Mouse (Mus musculus): ENCODE data around the gene Klk1b4. TPM values are rescaled to one million over a fixed set of nuclear protein-coding genes. Genes with fewer than 3 reads are reported as not detected.
"Not testable (repeated sequence)": the region's sequence is repeated elsewhere in the genome, so short reads cannot be mapped to it uniquely, and the experiment has no call there.

Gene Klk1b4
- not detected in 2 replicates for polyA plus RNA-seq (2015; fragmentation: Nextera tagmentation; extraction: Ambion mirVana)

- H3K27ac ChIP-seq (ENCODE audit: low read depth, low read length); H3K9me3 ChIP-seq (ENCODE audit: control insufficient read depth, low read length); H3K36me3 ChIP-seq (ENCODE audit: control insufficient read depth, insufficient read depth, low read length); H3K27me3 ChIP-seq (replicated peaks; ENCODE audit: control insufficient read depth, insufficient read depth, low read length); H3K4me1 ChIP-seq (ENCODE audit: control insufficient read depth, insufficient read depth, low read depth, low read length); H3K9ac ChIP-seq (ENCODE audit: low read depth, low read length); H3K4me2 ChIP-seq (ENCODE audit: low read length); H3K4me3 ChIP-seq (ENCODE audit: low read length); ATAC-seq: not testable (repeated sequence)
- 52% methylated on average over 3 of the region's 3 CpGs for WGBS
Measured at GRCm38 (mm10) chr7:44207135-44207534, at the start of gene Klk1b4. Gene Klk1b4, plus strand, starts transcription at chr7:44207435.

DNA sequence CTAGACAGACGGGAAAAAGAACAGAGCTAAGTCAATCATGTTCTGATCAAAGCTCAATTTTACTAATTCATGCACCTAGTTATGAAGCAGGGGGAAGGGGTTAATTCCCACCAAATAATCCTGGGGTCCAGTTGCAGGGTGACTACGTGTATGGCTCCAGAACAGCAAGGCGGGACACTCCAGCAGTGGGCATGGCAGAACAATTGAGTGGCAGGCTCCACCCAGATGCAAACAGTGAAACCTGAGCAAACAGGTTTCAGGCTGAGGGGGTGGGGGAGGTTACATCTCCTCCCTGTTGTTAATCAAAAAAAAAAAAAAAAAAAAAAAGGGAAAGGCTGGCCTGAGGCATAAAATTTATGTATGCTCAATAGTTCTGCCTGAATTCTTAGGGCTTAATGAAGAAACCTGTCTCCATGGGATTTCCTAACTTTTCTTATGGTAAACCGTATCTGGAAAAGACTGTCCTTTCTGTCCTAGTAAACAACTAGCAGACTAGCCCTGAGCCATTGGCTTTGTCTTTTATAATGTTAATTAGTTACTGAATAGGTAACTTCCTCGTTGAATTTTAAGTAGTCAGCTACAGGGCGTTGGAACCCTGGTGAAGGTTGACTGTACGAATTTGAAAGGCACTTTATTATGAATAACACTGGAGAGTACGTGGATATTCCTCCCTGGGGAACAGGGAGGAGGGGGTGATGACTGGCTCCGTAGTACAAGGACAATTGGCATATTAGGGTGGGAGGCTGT, 27.8 kb upstream of the Klk1b4 start:
- WGBS: 48% methylated on average over 9 of the region's 9 CpGs
- ATAC-seq: no peak

GRCm38 (mm10) chr7:44186516-44186915, 20.7 kb upstream of the Klk1b4 start:
- H3K9ac ChIP-seq (ENCODE audit: low read depth, low read length); H3K4me1 ChIP-seq (ENCODE audit: control insufficient read depth, insufficient read depth, low read depth, low read length); ATAC-seq; H3K4me2 ChIP-seq (ENCODE audit: low read length); H3K9me3 ChIP-seq (ENCODE audit: control insufficient read depth, low read length); H3K27me3 ChIP-seq (replicated peaks; ENCODE audit: control insufficient read depth, insufficient read depth, low read length); H3K4me3 ChIP-seq (ENCODE audit: low read length); H3K36me3 ChIP-seq (ENCODE audit: control insufficient read depth, insufficient read depth, low read length); H3K27ac ChIP-seq (ENCODE audit: low read depth, low read length): not testable (repeated sequence)
- 75% methylated on average over 8 of the region's 8 CpGs for WGBS

More for the DNA sequence above, 27.8 kb upstream of the Klk1b4 start:
- no peak overlapping the region for H3K9ac ChIP-seq (ENCODE audit: low read depth, low read length)
- no peaks in the 10 kb centered on the region for H3K27me3 ChIP-seq (replicated peaks; ENCODE audit: control insufficient read depth, insufficient read depth, low read length)
- no peak overlapping the region for H3K27ac ChIP-seq (ENCODE audit: low read depth, low read length)
- no peaks in the 10 kb centered on the region for H3K4me1 ChIP-seq (ENCODE audit: control insufficient read depth, insufficient read depth, low read depth, low read length)
- no peak overlapping the region for H3K4me2 ChIP-seq (ENCODE audit: low read length)
- H3K9me3 ChIP-seq (ENCODE audit: control insufficient read depth, low read length): no peaks in the 10 kb centered on the region
- no peaks in the 10 kb centered on the region for H3K36me3 ChIP-seq (ENCODE audit: control insufficient read depth, insufficient read depth, low read length)
- H3K4me3 ChIP-seq (ENCODE audit: low read length): no peak overlapping the region

DNA sequence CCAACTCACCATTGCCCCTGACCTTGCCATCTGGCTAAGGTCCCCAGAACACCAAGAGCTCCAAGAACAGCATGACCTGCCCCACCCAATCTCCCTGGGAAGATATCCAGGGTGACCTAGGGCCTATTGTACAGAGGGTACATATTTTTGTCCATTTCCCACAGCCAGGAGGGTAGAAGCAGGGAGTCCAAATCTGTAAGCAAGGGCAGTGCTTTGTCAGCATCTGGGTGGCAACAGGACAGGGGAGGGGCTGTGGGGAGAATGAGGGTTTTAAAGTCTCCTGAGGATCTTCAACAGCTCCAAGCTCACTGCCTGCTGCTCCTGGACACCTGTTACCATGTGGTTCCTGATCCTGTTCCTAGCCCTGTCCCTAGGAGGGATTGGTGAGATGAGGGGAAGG, 19.3 kb upstream of the Klk1b4 start, which contains the start of gene Klk1b24:
TSS of gene Klk1b24 (plus strand) at position 301 of the 400 bp plus-strand sequence.
- not testable (repeated sequence) for H3K4me1 ChIP-seq (ENCODE audit: control insufficient read depth, insufficient read depth, low read depth, low read length); H3K9me3 ChIP-seq (ENCODE audit: control insufficient read depth, low read length); H3K27ac ChIP-seq (ENCODE audit: low read depth, low read length); ATAC-seq; H3K27me3 ChIP-seq (replicated peaks; ENCODE audit: control insufficient read depth, insufficient read depth, low read length); H3K9ac ChIP-seq (ENCODE audit: low read depth, low read length); H3K4me2 ChIP-seq (ENCODE audit: low read length); H3K4me3 ChIP-seq (ENCODE audit: low read length); H3K36me3 ChIP-seq (ENCODE audit: control insufficient read depth, insufficient read depth, low read length)

GRCm38 (mm10) chr7:44193466-44193865, 13.8 kb upstream of the Klk1b4 start:
- H3K27me3 ChIP-seq (replicated peaks; ENCODE audit: control insufficient read depth, insufficient read depth, low read length); ATAC-seq; H3K4me3 ChIP-seq (ENCODE audit: low read length); H3K4me1 ChIP-seq (ENCODE audit: control insufficient read depth, insufficient read depth, low read depth, low read length); H3K27ac ChIP-seq (ENCODE audit: low read depth, low read length); H3K9me3 ChIP-seq (ENCODE audit: control insufficient read depth, low read length); H3K36me3 ChIP-seq (ENCODE audit: control insufficient read depth, insufficient read depth, low read length); H3K4me2 ChIP-seq (ENCODE audit: low read length); H3K9ac ChIP-seq (ENCODE audit: low read depth, low read length): not testable (repeated sequence)
- 89% methylated on average over 1 of the region's 1 CpGs for WGBS

DNA sequence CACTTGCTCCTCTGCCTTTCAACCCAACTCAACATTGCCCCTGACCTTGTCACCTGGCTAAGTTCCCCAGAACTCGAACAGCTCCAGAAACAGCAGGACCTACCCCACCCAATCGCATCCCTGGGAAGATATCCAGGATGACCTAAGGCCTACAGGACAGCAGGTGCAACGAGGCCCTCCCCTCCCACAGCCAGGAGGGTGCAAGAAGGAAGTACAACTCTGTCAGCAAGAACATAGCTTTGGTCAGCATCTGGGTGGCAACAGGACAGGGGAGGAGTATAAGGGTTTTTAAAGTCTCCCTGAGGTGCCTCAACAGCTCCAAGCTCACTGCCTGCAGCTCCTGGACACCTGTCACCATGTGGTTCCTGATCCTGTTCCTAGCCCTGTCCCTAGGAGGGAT, 9.3 kb upstream of the Klk1b4 start, which contains the start of gene Klk1b3:
TSS of gene Klk1b3 (plus strand) at position 301 of the 400 bp plus-strand sequence.
- H3K4me1 ChIP-seq (ENCODE audit: control insufficient read depth, insufficient read depth, low read depth, low read length): no peaks in the 10 kb centered on the region
- no peak within 1 kb of the TSS for H3K4me3 ChIP-seq (ENCODE audit: low read length)
- no peak for ATAC-seq
- H3K4me2 ChIP-seq (ENCODE audit: low read length): no peak within 1 kb of the TSS
- H3K36me3 ChIP-seq (ENCODE audit: control insufficient read depth, insufficient read depth, low read length): no peaks in the 10 kb centered on the region
- no peaks in the 10 kb centered on the region; the same call in 1 of the 2 replicates for H3K27me3 ChIP-seq (replicated peaks; ENCODE audit: control insufficient read depth, insufficient read depth, low read length)
- 64% methylated on average over 3 of the region's 3 CpGs for WGBS
- no peaks in the 10 kb centered on the region for H3K9me3 ChIP-seq (ENCODE audit: control insufficient read depth, low read length)
- H3K27ac ChIP-seq (ENCODE audit: low read depth, low read length): no peak within 1 kb of the TSS
- no peak within 1 kb of the TSS for H3K9ac ChIP-seq (ENCODE audit: low read depth, low read length)

DNA sequence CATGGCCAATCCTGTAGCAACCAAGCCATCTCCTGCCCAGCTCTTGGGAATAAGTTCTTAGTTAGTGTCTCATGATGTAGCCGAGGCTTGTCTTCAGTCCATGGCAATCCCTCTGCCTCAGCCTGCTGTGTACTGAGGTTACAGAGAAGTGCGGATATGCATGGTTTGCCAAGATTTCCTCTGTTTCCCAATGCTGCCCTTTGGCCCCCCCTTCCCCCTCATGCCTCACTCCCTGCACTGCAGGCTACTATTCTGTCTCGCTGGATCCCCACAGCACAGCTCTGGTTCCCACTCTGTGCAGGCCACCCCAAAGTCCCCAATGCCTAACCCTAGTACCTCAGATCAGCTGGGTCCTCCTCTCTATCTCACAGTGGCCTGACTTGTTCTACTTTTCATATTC, 1.1 kb downstream of the Klk1b4 start:
- Histone ChIP-seq H3K9ac (ENCODE audit: low read depth, low read length) (no peak overlapping the region), H3K9me3 (ENCODE audit: control insufficient read depth, low read length) (no peaks in the 10 kb centered on the region), H3K27me3 (replicated peaks; ENCODE audit: control insufficient read depth, insufficient read depth, low read length) (no peaks in the 10 kb centered on the region; the same call in 1 of the 2 replicates), H3K4me3 (ENCODE audit: low read length) (no peak overlapping the region), H3K4me1 (ENCODE audit: control insufficient read depth, insufficient read depth, low read depth, low read length) (no peaks in the 10 kb centered on the region), H3K4me2 (ENCODE audit: low read length) (no peak overlapping the region), H3K27ac (ENCODE audit: low read depth, low read length) (no peak overlapping the region), H3K36me3 (ENCODE audit: control insufficient read depth, insufficient read depth, low read length) (no peaks in the 10 kb centered on the region)
- 81% methylated on average over 3 of the region's 3 CpGs for whole genome bisulfite sequencing
- ATAC-seq: no peak

DNA sequence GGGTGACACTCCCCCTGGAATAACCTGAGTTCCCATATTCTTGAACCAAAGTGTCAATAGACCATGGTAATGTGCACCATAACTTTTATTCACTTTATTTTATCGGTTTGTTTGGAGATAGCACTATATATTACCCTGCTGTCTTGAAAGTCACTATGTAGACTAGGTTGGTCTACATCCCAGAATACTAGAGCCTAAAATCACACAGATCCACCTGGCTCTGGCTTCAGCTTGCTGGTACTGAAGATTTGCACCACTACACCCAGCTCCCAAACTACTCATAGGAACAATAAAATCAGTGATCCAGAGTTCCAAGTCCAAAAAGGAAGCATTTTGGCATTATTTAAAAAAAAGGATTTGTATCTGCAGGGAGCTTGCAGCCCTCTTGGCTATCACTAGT, 8.4 kb downstream of the Klk1b4 start, which contains the start of gene Klk1b5:
TSS of gene Klk1b5 (plus strand) at position 301 of the 400 bp plus-strand sequence.
- Histone ChIP-seq H3K4me2 (ENCODE audit: low read length) (no peak within 1 kb of the TSS), H3K4me3 (ENCODE audit: low read length) (no peak within 1 kb of the TSS), H3K4me1 (ENCODE audit: control insufficient read depth, insufficient read depth, low read depth, low read length) (no peaks in the 10 kb centered on the region), H3K27me3 (replicated peaks; ENCODE audit: control insufficient read depth, insufficient read depth, low read length) (no peaks in the 10 kb centered on the region; the same call in 1 of the 2 replicates), H3K27ac (ENCODE audit: low read depth, low read length) (no peak within 1 kb of the TSS), H3K9me3 (ENCODE audit: control insufficient read depth, low read length) (no peaks in the 10 kb centered on the region), H3K9ac (ENCODE audit: low read depth, low read length) (no peak within 1 kb of the TSS), H3K36me3 (ENCODE audit: control insufficient read depth, insufficient read depth, low read length) (no peaks in the 10 kb centered on the region)
- WGBS: 93% methylated on average over 1 of the region's 1 CpGs
- ATAC-seq: no peak

GRCm38 (mm10) chr7:44221601-44222000, 14.4 kb downstream of the Klk1b4 start:
- H3K27ac ChIP-seq (ENCODE audit: low read depth, low read length); H3K4me2 ChIP-seq (ENCODE audit: low read length); H3K36me3 ChIP-seq (ENCODE audit: control insufficient read depth, insufficient read depth, low read length); H3K9ac ChIP-seq (ENCODE audit: low read depth, low read length); H3K9me3 ChIP-seq (ENCODE audit: control insufficient read depth, low read length); H3K4me1 ChIP-seq (ENCODE audit: control insufficient read depth, insufficient read depth, low read depth, low read length); ATAC-seq; H3K4me3 ChIP-seq (ENCODE audit: low read length); H3K27me3 ChIP-seq (replicated peaks; ENCODE audit: control insufficient read depth, insufficient read depth, low read length): not testable (repeated sequence)
- WGBS: 66% methylated on average over 8 of the region's 10 CpGs

Data from hindbrain, embryonic 16.5 days (tissue).